Mouse (Mus musculus) lung, postnatal 0 days (tissue): ENCODE data around the gene Mrrf. TPM values are rescaled to one million over a fixed set of nuclear protein-coding genes. Genes with fewer than 3 reads are reported as not detected.
"Not testable (repeated sequence)": the region's sequence is repeated elsewhere in the genome, so short reads cannot be mapped to it uniquely, and the experiment has no call there.

Experiments
- ATAC-seq: fragments of 200-750 bp; cut with Nextera tagmentation; 2 replicates; pipeline ENCODE4 v1.8.0; 2017; ENCODE audit warnings: moderate library complexity
- DNase-seq: peaks from one replicate; pipeline ENCODE4 v3.0.0-alpha.2; 2016; ENCODE audit warnings: low spot score
- H3K27ac ChIP-seq: fragments of 300-500 bp; sonication (generic); 2 replicates; pipeline ENCODE4 v1.5.1; 2014; ENCODE audit warnings: antibody characterized with exemption, mild to moderate bottlenecking, low read length, mixed read lengths
- H3K27me3 ChIP-seq: fragments of 300-500 bp; sonication (generic); replicated peaks from 2 replicates; pipeline ENCODE4 v1.6.1; 2014; ENCODE audit warnings: low read length, mixed read lengths; ENCODE audit not compliant: insufficient read depth
- H3K36me3 ChIP-seq: fragments of 300-500 bp; sonication (generic); 2 replicates; pipeline ENCODE4 v1.6.1; 2014; ENCODE audit warnings: low read length, mixed read lengths; ENCODE audit not compliant: insufficient read depth
- H3K4me1 ChIP-seq: fragments of 300-500 bp; sonication (generic); 2 replicates; pipeline ENCODE4 v1.6.1; 2014; ENCODE audit warnings: antibody characterized with exemption, low read depth, low read length, mixed read lengths; ENCODE audit not compliant: insufficient read depth
- H3K4me2 ChIP-seq: fragments of 300-500 bp; sonication (generic); replicated peaks from 2 replicates; pipeline ENCODE4 v1.6.1; 2014; ENCODE audit warnings: low read depth, mild to moderate bottlenecking, low read length, moderate library complexity, mixed read lengths
- H3K4me3 ChIP-seq: fragments of 300-500 bp; sonication (generic); 2 replicates; pipeline ENCODE4 v1.5.1; 2014; ENCODE audit warnings: low read depth, low read length
- H3K9ac ChIP-seq: fragments of 300-500 bp; sonication (generic); replicated peaks from 2 replicates; pipeline ENCODE4 v1.6.1; 2014; ENCODE audit warnings: low read depth, mild to moderate bottlenecking
- H3K9me3 ChIP-seq: fragments of 300-500 bp; sonication (generic); 2 replicates; pipeline ENCODE4 v1.6.1; 2016; ENCODE audit warnings: low read length, mixed read lengths
- CTCF ChIP-seq: IDR thresholded peaks from 2 replicates; pipeline ENCODE4 v1.5.1; 2016; ENCODE audit warnings: antibody characterized with exemption, mild to moderate bottlenecking
- EP300 ChIP-seq: IDR thresholded peaks from 2 replicates; pipeline ENCODE4 v1.6.1; 2016; ENCODE audit warnings: antibody characterized with exemption, mild to moderate bottlenecking, control low read depth
- WGBS: fragments of 180-500 bp; shearing (Covaris S2); extraction: QIAGEN DNeasy Blood & Tissue Kit; methylation state at CpG from one replicate; pipeline ENCODE4 v1.1.7; 2014; 5-methylcytosine and 5-hydroxymethylcytosine counted together
- polyA plus RNA-seq: library from polyadenylated mRNA; unstranded; fragments of >200 nt; fragmentation: Nextera tagmentation; extraction: Ambion mirVana; gene quantifications from 2 replicates; pipeline ENCODE4 v1.2.1, GENCODE M21; 2015

The Mrrf gene
- polyA plus RNA-seq, 1 experiment from 2014 or later = 24.2 TPM

GRCm38 (mm10) chr2:36126795-36127429 lies 9.3 kb upstream of the Mrrf start:
- Histone ChIP-seq H3K9me3 (no peaks in the 10 kb centered on the region), H3K36me3 (peaks cover 26% of the 10 kb centered on the region), H3K4me3 (no peak overlapping the region), H3K27me3 (no peaks in the 10 kb centered on the region), H3K4me2 (no peak overlapping the region), H3K4me1 (no peaks in the 10 kb centered on the region; the same call in 1 of the 2 replicates), H3K27ac (no peak overlapping the region), H3K9ac (no peak overlapping the region)
- no peak for TF ChIP-seq EP300
- TF ChIP-seq CTCF = no peak
- DNase-seq = no peak
- no peak for ATAC-seq
- WGBS = 78% methylated on average over 9 of the region's 9 CpGs

- peak; percentile 46; the same call in 1 of the 2 replicates for ATAC-seq
- Histone ChIP-seq H3K4me2 (no peak overlapping the region), H3K9me3 (no peaks in the 10 kb centered on the region), H3K36me3 (peaks cover 20% of the 10 kb centered on the region), H3K4me1 (no peaks in the 10 kb centered on the region; the same call in 1 of the 2 replicates), H3K4me3 (no peak overlapping the region), H3K9ac (no peak overlapping the region), H3K27ac (0 out of 2 replicates have a peak overlapping the region, but pooled peaks have one; percentile 22), H3K27me3 (no peaks in the 10 kb centered on the region)
- DNase-seq = peak; percentile 48
- WGBS = 61% methylated on average over 4 of the region's 4 CpGs
- TF ChIP-seq EP300 (peak; percentile 55; the same call in 1 of the 2 replicates), CTCF (no peak)
Measured at GRCm38 (mm10) chr2:36127973-36128372, 8.2 kb upstream of the Mrrf start.

GRCm38 (mm10) chr2:36129051-36129450 lies 7.1 kb upstream of the Mrrf start:
- Histone ChIP-seq H3K36me3 (peaks cover 28% of the 10 kb centered on the region), H3K27me3 (no peaks in the 10 kb centered on the region), H3K4me2 (no peak overlapping the region), H3K9me3 (no peaks in the 10 kb centered on the region), H3K4me3 (no peak overlapping the region), H3K4me1 (no peaks in the 10 kb centered on the region; the same call in 1 of the 2 replicates), H3K9ac (no peak overlapping the region), H3K27ac (no peak overlapping the region)
- peak; percentile 38; the same call in 1 of the 2 replicates for ATAC-seq
- TF ChIP-seq CTCF (no peak), EP300 (peak; percentile 31; the same call in 1 of the 2 replicates)
- peak; percentile 40 for DNase-seq
- 75% methylated on average over 3 of the region's 3 CpGs for WGBS

GRCm38 (mm10) chr2:36135887-36136286 lies 302 bp upstream of the Mrrf start:
- WGBS = 0% methylated on average over 4 of the region's 4 CpGs
- Histone ChIP-seq H3K9me3 (no peaks in the 10 kb centered on the region), H3K36me3 (peaks cover 12% of the 10 kb centered on the region), H3K4me3 (peak overlapping the region; percentile 74), H3K27me3 (no peaks in the 10 kb centered on the region), H3K9ac (peak overlapping the region; percentile 80), H3K4me2 (peak overlapping the region; percentile 61), H3K4me1 (peaks cover 8% of the 10 kb centered on the region; the same call in 1 of the 2 replicates), H3K27ac (peak overlapping the region; percentile 98)
- peak; percentile 18 for DNase-seq
- ATAC-seq = no peak
- no peak for TF ChIP-seq EP300
- TF ChIP-seq CTCF = no peak

- Histone ChIP-seq H3K9ac (no peak overlapping the region), H3K36me3 (no peaks in the 10 kb centered on the region; the same call in 1 of the 2 replicates), H3K27ac (no peak overlapping the region), H3K9me3 (no peaks in the 10 kb centered on the region), H3K4me1 (peaks cover 8% of the 10 kb centered on the region; the same call in 1 of the 2 replicates), H3K4me2 (no peak overlapping the region), H3K4me3 (no peak overlapping the region), H3K27me3 (no peaks in the 10 kb centered on the region)
- peak; percentile 41 for DNase-seq
- 40% methylated on average over 2 of the region's 2 CpGs for WGBS
- ATAC-seq = no peak
- TF ChIP-seq CTCF = no peak
- peak; percentile 37 for TF ChIP-seq EP300
Measured at GRCm38 (mm10) chr2:36139096-36139495, 2.9 kb downstream of the Mrrf start.

- TF ChIP-seq CTCF (no peak), EP300 (no peak)
- Histone ChIP-seq H3K36me3 (peaks cover 2% of the 10 kb centered on the region; the same call in 1 of the 2 replicates), H3K9me3 (no peaks in the 10 kb centered on the region), H3K27me3 (no peaks in the 10 kb centered on the region), H3K4me3 (no peak overlapping the region), H3K9ac (no peak overlapping the region), H3K27ac (no peak overlapping the region), H3K4me1 (no peaks in the 10 kb centered on the region), H3K4me2 (no peak overlapping the region)
- no peak for DNase-seq
- WGBS = 64% methylated on average over 7 of the region's 7 CpGs
- no peak for ATAC-seq
Measured at GRCm38 (mm10) chr2:36148876-36149365, 12.7 kb downstream of the Mrrf start.

- H3K4me3 ChIP-seq = not testable (repeated sequence)
- WGBS = 99% methylated on average over 3 of the region's 4 CpGs
Measured at GRCm38 (mm10) chr2:36152401-36152800, 16.2 kb downstream of the Mrrf start.

More at GRCm38 (mm10) chr2:36152401-36152800, 16.2 kb downstream of the Mrrf start:
- H3K4me2 ChIP-seq, H3K4me1 ChIP-seq, H3K27me3 ChIP-seq, H3K9ac ChIP-seq, H3K27ac ChIP-seq, ATAC-seq, H3K36me3 ChIP-seq, DNase-seq, H3K9me3 ChIP-seq: not testable (repeated sequence)
